Mouse (Mus musculus): ENCODE measurements around the gene Egfem1.

Egfem1 gene

GRCm38 (mm10) chr3:29578055-29578860, 496.4 kb downstream of the Egfem1 start:
- no peak for DNase-seq (ENCODE audit: low spot score in 2 of 2)

GRCm38 (mm10) chr3:29582749-29583148, 500.9 kb downstream of the Egfem1 start:
- no peak for DNase-seq (ENCODE audit: low spot score in 2 of 2)

GRCm38 (mm10) chr3:29602140-29602539, 520.3 kb downstream of the Egfem1 start:
- no peak for DNase-seq (ENCODE audit: low spot score in 2 of 2)

- no peak for DNase-seq (ENCODE audit: low spot score in 2 of 2)
Measured at GRCm38 (mm10) chr3:29608713-29609112, 526.9 kb downstream of the Egfem1 start.

- no peak for DNase-seq (ENCODE audit: low spot score in 2 of 2)
Measured at GRCm38 (mm10) chr3:29609174-29609573, 527.4 kb downstream of the Egfem1 start.

GRCm38 (mm10) chr3:29619586-29619985, 537.8 kb downstream of the Egfem1 start:
- DNase-seq (ENCODE audit: low spot score in 2 of 2), result no peak

- DNase-seq (ENCODE audit: low spot score in 2 of 2), result no peak
Measured at GRCm38 (mm10) chr3:29639819-29640218, 558.0 kb downstream of the Egfem1 start.

GRCm38 (mm10) chr3:29666796-29667195, 585.0 kb downstream of the Egfem1 start:
- DNase-seq (ENCODE audit: low spot score in 2 of 2), result no peak

- no peak for DNase-seq (ENCODE audit: low spot score in 2 of 2)
Measured at GRCm38 (mm10) chr3:29689367-29690285, 607.8 kb downstream of the Egfem1 start.

GRCm38 (mm10) chr3:29701126-29701525, 619.3 kb downstream of the Egfem1 start:
- no peak for DNase-seq (ENCODE audit: low spot score in 2 of 2)

GRCm38 (mm10) chr3:29706816-29707215, 625.0 kb downstream of the Egfem1 start:
- no peak for DNase-seq (ENCODE audit: low spot score in 2 of 2)

GRCm38 (mm10) chr3:29707467-29707866, 625.6 kb downstream of the Egfem1 start:
- no peak for DNase-seq (ENCODE audit: low spot score in 2 of 2)

- DNase-seq (ENCODE audit: low spot score in 2 of 2), result no peak
Measured at GRCm38 (mm10) chr3:29726376-29726967, 644.6 kb downstream of the Egfem1 start.

GRCm38 (mm10) chr3:29730062-29730760, 648.4 kb downstream of the Egfem1 start:
- DNase-seq (ENCODE audit: low spot score in 2 of 2), result no peak

- no peak for DNase-seq (ENCODE audit: low spot score in 2 of 2)
Measured at GRCm38 (mm10) chr3:29731509-29731908, 649.7 kb downstream of the Egfem1 start.

GRCm38 (mm10) chr3:29732626-29733025, 650.8 kb downstream of the Egfem1 start:
- no peak for DNase-seq (ENCODE audit: low spot score in 2 of 2)

- no peak for DNase-seq (ENCODE audit: low spot score in 2 of 2)
Measured at GRCm38 (mm10) chr3:29734251-29734650, 652.4 kb downstream of the Egfem1 start.

GRCm38 (mm10) chr3:29739292-29739691, 657.5 kb downstream of the Egfem1 start:
- no peak for DNase-seq (ENCODE audit: low spot score in 2 of 2)
